Mouse (Mus musculus) MEL (cell line): Measurements from ENCODE around the gene Oasl2. TPM values are rescaled to one million over a fixed set of nuclear protein-coding genes. Genes with fewer than 3 reads are reported as not detected.
A peak's percentile ranks its signal among the peaks of the same experiment; 100 is the strongest.
"Not testable (repeated sequence)": the region's sequence is repeated elsewhere in the genome, so short reads cannot be mapped to it uniquely, and the experiment has no call there.

Source experiments
- DNase-seq: peaks from one replicate; pipeline ENCODE4 v3.0.0; 2011; ENCODE audit warnings: low read depth, low spot score
- H3K27ac ChIP-seq: 2 replicates; pipeline ENCODE4 v1.5.1; 2012; ENCODE audit warnings: low read depth, mild to moderate bottlenecking, control low read depth, low read length, moderate library complexity; ENCODE audit not compliant: control insufficient read depth
- H3K27me3 ChIP-seq, 2 experiments: fragments of 150-350 bp in 1 of 2; sonication (generic) in 1 of 2; 2 replicates each; pipeline ENCODE4 v1.6.1; 2012; ENCODE audit warnings: low read length in 2 of 2, mild to moderate bottlenecking in 2 of 2, improper control_type of control experiment in 1 of 2, moderate library complexity in 1 of 2; ENCODE audit not compliant: insufficient read depth in 2 of 2, control insufficient read depth in 1 of 2
- H3K36me3 ChIP-seq, 2 experiments: 2 replicates each; pipeline ENCODE4 v1.6.1; 2012 to 2014; ENCODE audit warnings: low read length in 2 of 2, improper control_type of control experiment in 1 of 2, inconsistent platforms in 1 of 2, mild to moderate bottlenecking in 1 of 2; ENCODE audit not compliant: insufficient read depth in 2 of 2, control insufficient read depth in 1 of 2
- H3K4me1 ChIP-seq, 2 experiments: fragments of 150-350 bp in 1 of 2; sonication (generic) in 1 of 2; 2 replicates each; pipeline ENCODE4 v1.6.1; 2012; ENCODE audit warnings: low read length in 2 of 2, improper control_type of control experiment in 1 of 2, mild to moderate bottlenecking in 1 of 2; ENCODE audit not compliant: insufficient read depth in 2 of 2, control insufficient read depth in 1 of 2
- H3K4me3 ChIP-seq, 2 experiments: fragments of 150-350 bp in 1 of 2; sonication (generic) in 1 of 2; 2 replicates each; pipeline ENCODE4 v1.5.1; 2012; ENCODE audit warnings: low read depth in 2 of 2, low read length in 2 of 2, mild to moderate bottlenecking in 2 of 2, moderate library complexity in 2 of 2, control low read depth in 1 of 2, improper control_type of control experiment in 1 of 2; ENCODE audit not compliant: control insufficient read depth in 1 of 2, insufficient read depth in 1 of 2
- H3K79me2 ChIP-seq: 2 replicates; pipeline ENCODE4 v1.6.1; 2012; ENCODE audit warnings: mild to moderate bottlenecking, low read length, moderate library complexity; ENCODE audit not compliant: control insufficient read depth, poor library complexity, insufficient read depth
- H3K9ac ChIP-seq: 2 replicates; pipeline ENCODE4 v1.6.1; 2012; ENCODE audit warnings: low read depth, mild to moderate bottlenecking, control low read depth, low read length, moderate library complexity; ENCODE audit not compliant: control insufficient read depth, poor library complexity, severe bottlenecking
- H3K9me3 ChIP-seq: fragments of 150-350 bp; sonication (generic); replicated peaks from 2 replicates; pipeline ENCODE4 v1.6.1; 2012; ENCODE audit warnings: mild to moderate bottlenecking, low read length, improper control_type of control experiment, moderate library complexity; ENCODE audit not compliant: insufficient read depth
- BHLHE40 ChIP-seq: IDR thresholded peaks from 2 replicates; pipeline ENCODE4 v1.6.1; 2012; ENCODE audit warnings: low read depth, mild to moderate bottlenecking, inconsistent platforms, low read length, improper control_type of control experiment, borderline replicate concordance
- CTCF ChIP-seq, 3 experiments: IDR thresholded peaks in 2 of 3; conservative IDR thresholded peaks in 1 of 3; 2 replicates each; pipeline ENCODE4 v1.5.1; 2011 to 2012; ENCODE audit warnings: low read length in 3 of 3, low read depth in 2 of 3, mild to moderate bottlenecking in 2 of 3, improper control_type of control experiment in 1 of 3, inconsistent platforms in 1 of 3, mixed read lengths in 1 of 3, moderate library complexity in 1 of 3; ENCODE audit not compliant: control insufficient read depth in 1 of 3, insufficient read depth in 1 of 3, poor library complexity in 1 of 3, severe bottlenecking in 1 of 3
- HCFC1 ChIP-seq: IDR thresholded peaks from 2 replicates; pipeline ENCODE4 v1.6.1; 2012; ENCODE audit warnings: low read depth, mild to moderate bottlenecking, inconsistent platforms, low read length, improper control_type of control experiment, moderate library complexity
- JUND ChIP-seq: IDR thresholded peaks from 2 replicates; pipeline ENCODE4 v1.6.1; 2011; ENCODE audit warnings: low read depth, mild to moderate bottlenecking, improper control_type of control experiment, low read length
- MAFK ChIP-seq: IDR thresholded peaks from 2 replicates; pipeline ENCODE4 v1.6.1; 2011; ENCODE audit warnings: low read depth, mild to moderate bottlenecking, low read length, improper control_type of control experiment, borderline replicate concordance
- MAX ChIP-seq: IDR thresholded peaks from 2 replicates; pipeline ENCODE4 v1.6.1; 2011; ENCODE audit warnings: low read length, improper control_type of control experiment
- MEF2A ChIP-seq: IDR thresholded peaks from 2 replicates; pipeline ENCODE4 v1.6.1; 2014; ENCODE audit warnings: low read depth, mild to moderate bottlenecking, inconsistent platforms, low read length, improper control_type of control experiment; ENCODE audit not compliant: poor library complexity, insufficient replicate concordance, severe bottlenecking; ENCODE audit errors: extremely low read depth
- MYB ChIP-seq: IDR thresholded peaks from 2 replicates; pipeline ENCODE4 v1.6.1; 2011; ENCODE audit warnings: mild to moderate bottlenecking, low read depth, low read length, improper control_type of control experiment
- MYC ChIP-seq: IDR thresholded peaks from 2 replicates; pipeline ENCODE4 v1.6.1; 2011; ENCODE audit warnings: low read depth, mild to moderate bottlenecking, low read length, improper control_type of control experiment, moderate library complexity
- RAD21 ChIP-seq: IDR thresholded peaks from 2 replicates; pipeline ENCODE4 v1.6.1; 2011; ENCODE audit warnings: mild to moderate bottlenecking, low read depth, low read length, improper control_type of control experiment
- SIN3A ChIP-seq: IDR thresholded peaks from 2 replicates; pipeline ENCODE4 v1.6.1; 2012; ENCODE audit warnings: low read length, improper control_type of control experiment, inconsistent platforms
- SMC3 ChIP-seq: IDR thresholded peaks from 2 replicates; pipeline ENCODE4 v1.6.1; 2011; ENCODE audit warnings: low read depth, low read length, improper control_type of control experiment
- TBP ChIP-seq: IDR thresholded peaks from 2 replicates; pipeline ENCODE4 v1.8.0; 2011; ENCODE audit warnings: low read depth, low read length, improper control_type of control experiment
- ZC3H11A ChIP-seq: IDR thresholded peaks from 2 replicates; pipeline ENCODE4 v1.6.1; 2012; ENCODE audit warnings: low read depth, mild to moderate bottlenecking, inconsistent platforms, low read length, improper control_type of control experiment
- ZKSCAN1 ChIP-seq: IDR thresholded peaks from 2 replicates; pipeline ENCODE4 v1.6.1; 2012; ENCODE audit warnings: low read depth, mild to moderate bottlenecking, inconsistent platforms, low read length, improper control_type of control experiment, moderate library complexity
- ZNF384 ChIP-seq: IDR thresholded peaks from 2 replicates; pipeline ENCODE4 v1.6.1; 2012; ENCODE audit warnings: low read depth, mild to moderate bottlenecking, inconsistent platforms, low read length, improper control_type of control experiment
- polyA plus RNA-seq, 2 experiments: library from polyadenylated mRNA; stranded (reverse) in 1 of 2; unstranded in 1 of 2; fragments of >175 nt in 1 of 2; fragments of >200 nt in 1 of 2; gene quantifications; 2 replicates each; pipeline versions ENCODE4 v1.2.1 to v1.2.4; 2012; ENCODE audit warnings: low replicate concordance in 2 of 2, low read depth in 1 of 2; ENCODE audit not compliant: insufficient read length in 2 of 2, insufficient read depth in 1 of 2, missing spikeins in 1 of 2
- total RNA-seq: library from RNA; depleted of rRNA; stranded (reverse); fragments of 300-350 nt; gene quantifications from 2 replicates; pipeline ENCODE4 v1.2.3, GENCODE M21; 2012

Oasl2 gene
- total and polyA plus RNA-seq, 3 experiments = 0.27 to 0.63 TPM; not detected in 1

- no peaks in the 10 kb centered on the region for H3K36me3 ChIP-seq
- no peak for TF ChIP-seq MAX
- no peak for TF ChIP-seq CTCF (IDR thresholded peaks at IDR 0.05 in 2 of 3, conservative IDR thresholded peaks at IDR 0.05 in 1 of 3; ENCODE audit: control insufficient read depth in 1 of 3, insufficient read depth in 1 of 3, low read depth in 2 of 3, low read length in 3 of 3, poor library complexity in 1 of 3, severe bottlenecking in 1 of 3)
- no peak for TF ChIP-seq RAD21
- no peak for TF ChIP-seq MAFK
- TF ChIP-seq MYB = no peak
- TF ChIP-seq JUND = no peak
- TF ChIP-seq ZC3H11A = no peak
- no peak for TF ChIP-seq ZKSCAN1
- TF ChIP-seq MEF2A = no peak
- TF ChIP-seq ZNF384 = no peak
- TF ChIP-seq TBP = no peak
- no peak for TF ChIP-seq BHLHE40
- DNase-seq = no peak
Observed at GRCm38 (mm10) chr5:114935838-114936237, 39.1 kb downstream of the Oasl2 start.

GRCm38 (mm10) chr5:114941138-114941537, 44.4 kb downstream of the Oasl2 start:
- not testable (repeated sequence) for H3K4me1 ChIP-seq, H3K79me2 ChIP-seq, H3K27me3 ChIP-seq, H3K27ac ChIP-seq
- peak; percentile 46 for DNase-seq
- peak overlapping the region; percentile 72 for H3K9ac ChIP-seq
- H3K4me3 ChIP-seq = peak overlapping the region; percentile 80 to 99; a peak in 3 of 4 replicates
- TF ChIP-seq SMC3 (peak; percentile 38), MYC (peak; percentile 73; the same call in 1 of the 2 replicates), SIN3A (peak; percentile 43), HCFC1 (peak; percentile 34; the same call in 1 of the 2 replicates), ZNF384 (peak; percentile 76), ZC3H11A (peak; percentile 41; the same call in 1 of the 2 replicates), CTCF (IDR thresholded peaks at IDR 0.05 in 2 of 3, conservative IDR thresholded peaks at IDR 0.05 in 1 of 3; ENCODE audit: control insufficient read depth in 1 of 3, insufficient read depth in 1 of 3, low read depth in 2 of 3, low read length in 3 of 3, poor library complexity in 1 of 3, severe bottlenecking in 1 of 3) (peak; percentile 38 to 54 (median 39)), RAD21 (peak; percentile 40)
- TF ChIP-seq, all 39 proteins: peak for 8; not testable (repeated sequence) for 31
- not testable (repeated sequence) for H3K9me3 ChIP-seq, H3K36me3 ChIP-seq

More at GRCm38 (mm10) chr5:114935838-114936237, 39.1 kb downstream of the Oasl2 start:
- H3K27ac ChIP-seq = no peak overlapping the region
- no peak overlapping the region for H3K9ac ChIP-seq
- H3K27me3 ChIP-seq = no peaks in the 10 kb centered on the region
- H3K4me3 ChIP-seq = no peak overlapping the region
- H3K4me1 ChIP-seq = no peaks in the 10 kb centered on the region
- H3K79me2 ChIP-seq = no peaks in the 10 kb centered on the region
- no peaks in the 10 kb centered on the region for H3K9me3 ChIP-seq
